Mouse (Mus musculus): ENCODE measurements around the gene Zbtb4. TPM values are rescaled to one million over a fixed set of nuclear protein-coding genes. Genes with fewer than 3 reads are reported as not detected.
"Not testable (repeated sequence)": the region's sequence is repeated elsewhere in the genome, so short reads cannot be mapped to it uniquely, and the experiment has no call there.

Zbtb4 gene
- polyA plus RNA-seq, 1 experiment from 2014 or later, result 3.6 TPM

- not testable (repeated sequence) for H3K9me3 ChIP-seq (ENCODE audit: control insufficient read depth, low read length); H3K9ac ChIP-seq (replicated peaks; ENCODE audit: low read depth, low read length); H3K4me3 ChIP-seq (replicated peaks; ENCODE audit: low read length); H3K27me3 ChIP-seq (replicated peaks; ENCODE audit: control insufficient read depth, insufficient read depth, low read length); H3K4me2 ChIP-seq (ENCODE audit: low read length); ATAC-seq; H3K4me1 ChIP-seq (replicated peaks; ENCODE audit: control insufficient read depth, insufficient read depth, low read length); H3K27ac ChIP-seq (ENCODE audit: low read length)
- 94% methylated on average over 2 of the region's 3 CpGs for WGBS
- H3K36me3 ChIP-seq (ENCODE audit: control insufficient read depth, insufficient read depth), result peaks cover 20% of the 10 kb centered on the region
These were observed 34.3 kb upstream of the Zbtb4 start for GRCm38 (mm10) chr11:69731408-69731807.

GRCm38 (mm10) chr11:69751635-69752034, 14.1 kb upstream of the Zbtb4 start:
- no peak overlapping the region for H3K4me3 ChIP-seq (replicated peaks; ENCODE audit: low read length)
- 82% methylated on average over 3 of the region's 3 CpGs for WGBS
- peaks cover 29% of the 10 kb centered on the region for H3K4me1 ChIP-seq (replicated peaks; ENCODE audit: control insufficient read depth, insufficient read depth, low read length)
- no peak overlapping the region for H3K4me2 ChIP-seq (ENCODE audit: low read length)
- H3K27me3 ChIP-seq (replicated peaks; ENCODE audit: control insufficient read depth, insufficient read depth, low read length), result no peaks in the 10 kb centered on the region
- H3K27ac ChIP-seq (ENCODE audit: low read length), result no peak overlapping the region
- no peak for ATAC-seq
- no peaks in the 10 kb centered on the region for H3K9me3 ChIP-seq (ENCODE audit: control insufficient read depth, low read length)
- peaks cover 4% of the 10 kb centered on the region for H3K36me3 ChIP-seq (ENCODE audit: control insufficient read depth, insufficient read depth)
- no peak overlapping the region for H3K9ac ChIP-seq (replicated peaks; ENCODE audit: low read depth, low read length)

- Histone ChIP-seq H3K9me3 (ENCODE audit: control insufficient read depth, low read length) (no peaks in the 10 kb centered on the region), H3K4me3 (replicated peaks; ENCODE audit: low read length) (no peak overlapping the region), H3K36me3 (ENCODE audit: control insufficient read depth, insufficient read depth) (no peaks in the 10 kb centered on the region), H3K27ac (ENCODE audit: low read length) (no peak overlapping the region), H3K27me3 (replicated peaks; ENCODE audit: control insufficient read depth, insufficient read depth, low read length) (no peaks in the 10 kb centered on the region), H3K4me1 (replicated peaks; ENCODE audit: control insufficient read depth, insufficient read depth, low read length) (peaks cover 36% of the 10 kb centered on the region), H3K4me2 (ENCODE audit: low read length) (no peak overlapping the region), H3K9ac (replicated peaks; ENCODE audit: low read depth, low read length) (no peak overlapping the region)
- ATAC-seq, result no peak
These were observed 13.0 kb upstream of the Zbtb4 start for GRCm38 (mm10) chr11:69752686-69753085.

- no peak overlapping the region for H3K4me3 ChIP-seq (replicated peaks; ENCODE audit: low read length)
- H3K9me3 ChIP-seq (ENCODE audit: control insufficient read depth, low read length), result no peaks in the 10 kb centered on the region
- no peaks in the 10 kb centered on the region for H3K27me3 ChIP-seq (replicated peaks; ENCODE audit: control insufficient read depth, insufficient read depth, low read length)
- H3K9ac ChIP-seq (replicated peaks; ENCODE audit: low read depth, low read length), result no peak overlapping the region
- no peak for ATAC-seq
- no peaks in the 10 kb centered on the region for H3K36me3 ChIP-seq (ENCODE audit: control insufficient read depth, insufficient read depth)
- 78% methylated on average over 5 of the region's 5 CpGs for WGBS
- H3K27ac ChIP-seq (ENCODE audit: low read length), result no peak overlapping the region
- peaks cover 36% of the 10 kb centered on the region for H3K4me1 ChIP-seq (replicated peaks; ENCODE audit: control insufficient read depth, insufficient read depth, low read length)
- H3K4me2 ChIP-seq (ENCODE audit: low read length), result peak overlapping the region; percentile 32
These were observed 11.5 kb upstream of the Zbtb4 start for GRCm38 (mm10) chr11:69754233-69754632.

- Histone ChIP-seq H3K4me2 (ENCODE audit: low read length) (peak overlapping the region; percentile 32), H3K9ac (replicated peaks; ENCODE audit: low read depth, low read length) (no peak overlapping the region), H3K4me1 (replicated peaks; ENCODE audit: control insufficient read depth, insufficient read depth, low read length) (peaks cover 39% of the 10 kb centered on the region), H3K4me3 (replicated peaks; ENCODE audit: low read length) (no peak overlapping the region), H3K36me3 (ENCODE audit: control insufficient read depth, insufficient read depth) (no peaks in the 10 kb centered on the region), H3K27ac (ENCODE audit: low read length) (no peak overlapping the region), H3K27me3 (replicated peaks; ENCODE audit: control insufficient read depth, insufficient read depth, low read length) (no peaks in the 10 kb centered on the region), H3K9me3 (ENCODE audit: control insufficient read depth, low read length) (no peaks in the 10 kb centered on the region)
- WGBS, result 36% methylated on average over 3 of the region's 3 CpGs
- no peak for ATAC-seq
These were observed 11.0 kb upstream of the Zbtb4 start for GRCm38 (mm10) chr11:69754701-69755100.

- 44% methylated on average over 9 of the region's 9 CpGs for WGBS
- Histone ChIP-seq H3K9me3 (ENCODE audit: control insufficient read depth, low read length) (no peaks in the 10 kb centered on the region), H3K27ac (ENCODE audit: low read length) (peak overlapping the region; percentile 99), H3K9ac (replicated peaks; ENCODE audit: low read depth, low read length) (peak overlapping the region; percentile 77), H3K4me3 (replicated peaks; ENCODE audit: low read length) (peak overlapping the region; percentile 48), H3K27me3 (replicated peaks; ENCODE audit: control insufficient read depth, insufficient read depth, low read length) (no peaks in the 10 kb centered on the region), H3K4me2 (ENCODE audit: low read length) (peak overlapping the region; percentile 57), H3K4me1 (replicated peaks; ENCODE audit: control insufficient read depth, insufficient read depth, low read length) (peaks cover 48% of the 10 kb centered on the region), H3K36me3 (ENCODE audit: control insufficient read depth, insufficient read depth) (no peaks in the 10 kb centered on the region)
- no peak for ATAC-seq
These were observed 8.2 kb upstream of the Zbtb4 start for GRCm38 (mm10) chr11:69757303-69758089.

- Histone ChIP-seq H3K27ac (ENCODE audit: low read length) (peak overlapping the region; percentile 99), H3K4me1 (replicated peaks; ENCODE audit: control insufficient read depth, insufficient read depth, low read length) (peaks cover 43% of the 10 kb centered on the region), H3K36me3 (ENCODE audit: control insufficient read depth, insufficient read depth) (no peaks in the 10 kb centered on the region), H3K4me3 (replicated peaks; ENCODE audit: low read length) (peak overlapping the region; percentile 48), H3K9me3 (ENCODE audit: control insufficient read depth, low read length) (no peaks in the 10 kb centered on the region), H3K4me2 (ENCODE audit: low read length) (peak overlapping the region; percentile 57), H3K9ac (replicated peaks; ENCODE audit: low read depth, low read length) (peak overlapping the region; percentile 77), H3K27me3 (replicated peaks; ENCODE audit: control insufficient read depth, insufficient read depth, low read length) (no peaks in the 10 kb centered on the region)
- ATAC-seq, result peak; percentile 84
- WGBS, result 0% methylated on average over 26 of the region's 26 CpGs
These were observed 7.6 kb upstream of the Zbtb4 start for GRCm38 (mm10) chr11:69758090-69758456.

GRCm38 (mm10) chr11:69758478-69758970, 7.2 kb upstream of the Zbtb4 start, which contains the start of gene Polr2a:
Polr2a (minus strand) TSS chr11:69758637.
- H3K27ac ChIP-seq (ENCODE audit: low read length), result peak within 1 kb of the TSS; percentile 99
- no peaks in the 10 kb centered on the region for H3K36me3 ChIP-seq (ENCODE audit: control insufficient read depth, insufficient read depth)
- H3K9ac ChIP-seq (replicated peaks; ENCODE audit: low read depth, low read length), result peak within 1 kb of the TSS; percentile 77
- under 1% methylated on average over 33 of the region's 36 CpGs for WGBS
- H3K4me1 ChIP-seq (replicated peaks; ENCODE audit: control insufficient read depth, insufficient read depth, low read length), result peaks cover 41% of the 10 kb centered on the region
- ATAC-seq, result peak; percentile 94
- no peaks in the 10 kb centered on the region for H3K27me3 ChIP-seq (replicated peaks; ENCODE audit: control insufficient read depth, insufficient read depth, low read length)
- peak within 1 kb of the TSS; percentile 48 for H3K4me3 ChIP-seq (replicated peaks; ENCODE audit: low read length)
- H3K4me2 ChIP-seq (ENCODE audit: low read length), result peak within 1 kb of the TSS; percentile 81
- H3K9me3 ChIP-seq (ENCODE audit: control insufficient read depth, low read length), result no peaks in the 10 kb centered on the region

GRCm38 (mm10) chr11:69758971-69759721, 6.6 kb upstream of the Zbtb4 start:
- peak overlapping the region; percentile 48 for H3K4me3 ChIP-seq (replicated peaks; ENCODE audit: low read length)
- H3K27me3 ChIP-seq (replicated peaks; ENCODE audit: control insufficient read depth, insufficient read depth, low read length), result no peaks in the 10 kb centered on the region
- H3K27ac ChIP-seq (ENCODE audit: low read length), result peak overlapping the region; percentile 99
- H3K36me3 ChIP-seq (ENCODE audit: control insufficient read depth, insufficient read depth), result no peaks in the 10 kb centered on the region
- peak overlapping the region; percentile 81 for H3K4me2 ChIP-seq (ENCODE audit: low read length)
- H3K9ac ChIP-seq (replicated peaks; ENCODE audit: low read depth, low read length), result peak overlapping the region; percentile 65
- under 1% methylated on average over 37 of the region's 37 CpGs for WGBS
- ATAC-seq, result peak; percentile 83
- H3K9me3 ChIP-seq (ENCODE audit: control insufficient read depth, low read length), result no peaks in the 10 kb centered on the region
- peaks cover 38% of the 10 kb centered on the region for H3K4me1 ChIP-seq (replicated peaks; ENCODE audit: control insufficient read depth, insufficient read depth, low read length)

All from forebrain, embryonic 16.5 days (tissue).